Mouse (Mus musculus): ENCODE measurements around the gene 2200002J24Rik.

The 2200002J24Rik gene

GRCm38 (mm10) chr7:30698589-30698988 lies at the start of gene 2200002J24Rik:
Gene 2200002J24Rik (plus strand): TSS chr7:30698926.
- peak; percentile 22 for DNase-seq

- peak; percentile 99 for DNase-seq
Observed at GRCm38 (mm10) chr7:30649591-30650540, 48.9 kb upstream of the 2200002J24Rik start, which contains the start of gene Rbm42. Gene Rbm42 (minus strand): TSS chr7:30650317.

DNA sequence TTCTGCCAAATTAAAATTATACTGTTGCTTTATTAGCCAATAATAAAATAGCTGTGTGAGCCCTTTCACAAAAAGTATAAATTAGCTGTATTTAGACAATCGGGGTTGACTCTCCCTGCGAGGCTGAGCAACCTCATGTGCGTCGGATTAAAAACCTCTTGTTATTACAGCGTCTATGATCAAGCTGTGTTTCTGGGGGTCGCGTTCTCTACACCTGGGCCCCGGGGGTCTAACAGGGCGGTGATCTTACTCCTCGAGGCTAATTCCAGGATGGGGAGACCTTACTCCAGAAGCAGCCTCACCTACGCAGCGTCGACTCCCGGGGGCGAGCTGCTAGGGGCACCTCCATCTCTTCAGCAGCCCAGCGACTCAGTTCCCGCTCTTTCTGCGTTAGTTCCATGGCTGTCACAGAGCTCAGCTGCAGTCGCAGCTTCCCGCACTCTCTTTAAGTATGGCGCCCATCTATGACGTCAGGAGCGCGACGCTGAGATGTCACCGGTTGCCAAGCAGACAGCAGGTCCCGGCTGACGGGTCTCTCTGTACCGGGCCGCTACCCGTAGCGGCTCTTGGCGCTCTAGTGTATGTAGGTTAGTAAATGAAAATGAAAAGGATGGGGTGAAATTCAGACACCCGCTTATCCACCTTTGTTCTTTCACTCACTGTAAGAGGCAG lies 34.1 kb upstream of the 2200002J24Rik start, which contains the start of gene Haus5:
TSS of gene Haus5 (minus strand) at position 466 of the 672 bp plus-strand sequence.
- DNase-seq: peak; percentile 85

GRCm38 (mm10) chr7:30665321-30665720 lies 33.4 kb upstream of the 2200002J24Rik start:
- no peak for DNase-seq

DNA sequence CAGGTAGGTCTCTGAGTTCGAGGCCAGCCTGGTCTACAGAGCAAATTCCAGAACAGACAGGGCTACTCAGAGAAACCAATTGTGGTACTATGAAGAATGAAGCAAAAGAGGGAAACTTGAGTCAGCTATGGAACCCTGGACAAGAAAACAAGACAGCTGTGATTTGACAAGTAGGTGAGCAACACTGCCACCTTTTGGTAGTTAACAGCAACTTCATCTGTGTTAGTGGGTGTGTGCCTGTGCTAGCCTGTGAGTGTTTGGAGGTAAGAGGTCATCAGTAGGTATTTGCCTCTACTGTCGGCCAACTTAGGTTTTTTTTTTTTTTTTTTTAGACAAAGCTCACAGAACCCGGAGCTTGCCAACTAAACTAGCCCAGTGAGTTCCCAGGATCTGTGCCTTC lies 29.5 kb upstream of the 2200002J24Rik start:
- no peak for DNase-seq

- no peak for DNase-seq
Observed at GRCm38 (mm10) chr7:30671480-30671879, 27.2 kb upstream of the 2200002J24Rik start, which contains the start of gene Pmis2. Gene Pmis2 (minus strand): TSS chr7:30671605.

GRCm38 (mm10) chr7:30678263-30678975 lies 20.3 kb upstream of the 2200002J24Rik start:
- no peak for DNase-seq

DNA sequence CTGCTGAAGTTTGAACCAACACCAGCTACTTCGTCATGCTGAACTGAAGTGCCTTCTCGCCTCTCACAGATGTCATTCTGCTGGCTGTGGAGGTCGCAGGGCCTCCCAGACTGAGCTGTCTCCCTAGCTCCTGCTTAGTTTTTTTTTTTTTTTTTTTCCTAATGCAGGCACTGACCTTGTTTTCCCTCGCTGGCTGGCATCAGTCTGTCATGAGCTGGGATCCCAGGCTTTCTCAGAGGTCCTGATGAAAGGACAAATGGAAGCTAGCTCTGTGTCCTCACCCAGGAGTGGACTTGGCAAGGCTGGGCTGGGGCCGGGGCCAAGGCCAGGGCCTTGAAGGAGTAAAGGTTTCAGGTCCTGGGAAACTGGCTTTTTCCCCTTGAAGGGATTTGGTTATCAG lies 16.8 kb upstream of the 2200002J24Rik start:
- no peak for DNase-seq

DNA sequence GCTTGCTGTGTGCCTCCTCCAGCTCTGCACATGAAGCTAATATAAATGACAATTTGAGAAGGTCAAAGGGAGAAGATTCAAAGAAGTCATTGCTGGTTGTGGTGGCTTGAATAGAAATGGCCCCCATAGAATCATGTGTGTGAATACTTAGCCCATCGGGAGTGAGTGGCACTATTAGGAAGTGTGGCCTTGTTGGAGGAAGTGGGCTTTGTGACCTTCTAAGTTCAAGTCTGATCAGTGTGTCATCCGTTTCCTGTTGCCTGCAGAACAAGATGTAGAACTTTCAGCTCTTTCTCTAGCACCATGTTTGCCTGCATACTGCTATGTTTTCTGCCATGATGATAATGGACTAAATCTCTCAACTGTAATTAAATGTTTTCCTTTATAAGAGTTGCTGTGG lies 15.3 kb upstream of the 2200002J24Rik start:
- DNase-seq: no peak

GRCm38 (mm10) chr7:30688325-30688724 lies 10.4 kb upstream of the 2200002J24Rik start:
- DNase-seq: no peak

DNA sequence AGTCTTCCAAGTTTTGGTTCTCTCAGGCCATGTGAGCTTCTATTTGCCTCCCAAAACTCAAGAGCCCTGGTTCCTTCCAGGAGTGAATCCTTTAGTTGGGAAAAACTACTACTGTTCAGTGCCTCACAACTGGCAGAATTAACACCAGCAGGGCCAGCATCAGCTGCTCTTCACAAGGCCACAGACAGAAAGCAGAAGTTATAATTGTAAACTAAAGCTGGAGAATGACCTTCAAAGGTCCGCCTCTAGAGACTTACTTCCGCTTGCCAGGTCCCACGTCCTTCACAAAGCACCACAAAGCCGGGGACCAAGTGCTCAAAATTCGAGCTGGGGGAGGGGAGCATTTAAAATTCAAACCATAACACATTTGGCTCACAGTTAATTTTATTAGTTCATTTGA lies 625 bp upstream of the 2200002J24Rik start:
- DNase-seq: no peak

DNA sequence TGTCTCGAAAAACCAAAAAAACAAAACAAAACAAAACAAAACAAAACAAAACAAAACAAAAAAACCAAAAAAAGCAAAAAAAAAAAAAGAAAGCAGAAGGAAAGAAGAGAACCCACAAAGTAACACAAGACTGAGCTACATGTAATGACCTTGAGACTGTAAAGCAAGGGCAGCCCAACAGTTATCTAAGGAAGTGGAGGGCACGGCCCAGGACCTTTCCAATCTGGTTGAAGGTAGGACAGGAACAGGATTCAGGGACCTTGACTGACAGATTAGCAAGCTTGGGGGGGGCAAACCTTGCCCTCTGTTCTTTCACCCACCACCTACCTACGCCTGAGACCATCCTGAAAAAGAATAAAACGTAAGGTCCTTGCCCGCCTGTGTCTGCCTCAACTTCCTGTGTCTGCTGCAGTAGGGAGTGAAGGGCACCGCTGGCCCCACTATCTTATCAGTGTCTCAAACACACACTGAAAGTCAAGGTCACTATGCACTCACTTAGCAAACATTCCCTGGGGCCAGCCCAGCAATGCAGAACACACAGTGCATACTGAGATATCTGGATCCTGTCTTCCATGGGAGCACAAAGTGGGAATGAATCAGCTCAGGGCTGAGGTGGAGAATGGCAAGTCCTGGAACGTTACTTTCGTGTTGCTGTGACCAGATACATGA lies 7.6 kb downstream of the 2200002J24Rik start:
- no peak for DNase-seq

DNA sequence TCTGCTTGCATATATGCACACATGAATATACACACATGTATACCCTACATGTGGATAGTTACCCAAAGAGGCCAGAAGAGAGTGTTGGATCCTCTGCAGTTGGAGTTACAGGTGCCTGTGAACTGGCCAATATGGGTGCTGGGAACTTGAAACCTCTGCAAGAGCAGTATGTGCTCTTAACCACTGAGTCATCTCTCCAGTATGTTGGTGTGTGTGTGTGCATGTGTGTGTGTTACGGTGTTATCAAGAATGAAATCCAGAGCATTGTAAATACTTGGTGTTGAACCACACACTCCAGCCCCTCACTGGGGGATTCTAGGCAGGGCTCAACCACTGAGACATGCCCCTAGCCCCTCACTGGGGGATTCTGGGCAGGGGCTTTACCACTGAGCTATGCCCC lies 8.7 kb downstream of the 2200002J24Rik start:
- DNase-seq: no peak

DNA sequence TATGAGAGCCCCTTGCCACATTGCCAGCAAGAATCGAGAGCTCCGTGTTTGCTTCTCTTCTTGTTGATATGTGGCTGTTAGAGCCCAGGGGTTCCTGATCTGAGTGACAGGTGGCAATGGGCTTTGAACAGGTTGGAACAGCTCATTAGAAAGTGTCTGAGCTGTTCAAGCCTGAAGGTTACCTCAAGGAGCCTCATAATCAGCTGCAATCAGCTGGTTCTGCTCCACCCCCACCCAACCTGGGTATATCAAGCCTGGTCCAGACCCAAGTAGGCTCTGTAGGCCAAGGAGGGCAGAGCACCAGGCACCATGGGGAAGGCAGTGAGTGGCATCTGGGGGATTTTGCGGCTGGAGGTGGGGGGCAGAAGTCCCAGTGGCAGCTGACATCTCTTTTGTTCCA lies 13.2 kb downstream of the 2200002J24Rik start, which contains the start of gene Atp4a:
TSS of gene Atp4a (plus strand) at position 268 of the 400 bp plus-strand sequence.
- peak; percentile 45 for DNase-seq

DNA sequence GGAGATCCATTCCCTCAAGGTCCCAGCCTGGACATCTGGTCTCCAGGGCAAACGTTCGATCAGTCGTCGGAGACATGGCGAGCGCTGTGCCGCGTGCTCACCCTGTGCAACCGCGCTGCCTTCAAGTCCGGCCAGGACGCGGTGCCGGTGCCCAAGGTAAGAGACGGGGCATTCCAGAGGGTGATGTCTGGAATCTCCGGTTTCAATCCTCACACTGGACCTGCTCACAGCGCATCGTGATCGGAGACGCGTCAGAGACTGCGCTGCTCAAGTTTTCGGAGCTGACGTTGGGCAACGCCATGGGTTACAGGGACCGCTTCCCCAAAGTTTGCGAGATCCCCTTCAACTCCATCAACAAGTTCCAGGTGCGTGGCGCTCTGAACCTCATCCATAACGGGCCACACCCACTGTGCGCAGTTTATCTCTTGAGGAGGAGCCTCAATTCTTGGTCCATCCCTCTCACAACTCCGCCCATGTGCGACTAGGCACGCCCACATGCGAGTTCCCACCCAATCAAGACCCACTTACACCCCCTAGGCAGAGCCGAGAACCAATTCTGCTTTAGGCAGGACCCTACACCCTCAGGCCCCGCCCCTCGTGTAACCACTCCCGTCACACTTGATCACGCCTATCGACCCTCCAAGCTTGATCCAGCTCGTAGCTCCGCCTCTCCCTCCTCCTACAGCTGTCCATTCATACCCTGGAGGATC lies 18.4 kb downstream of the 2200002J24Rik start:
- DNase-seq: peak; percentile 46

DNA sequence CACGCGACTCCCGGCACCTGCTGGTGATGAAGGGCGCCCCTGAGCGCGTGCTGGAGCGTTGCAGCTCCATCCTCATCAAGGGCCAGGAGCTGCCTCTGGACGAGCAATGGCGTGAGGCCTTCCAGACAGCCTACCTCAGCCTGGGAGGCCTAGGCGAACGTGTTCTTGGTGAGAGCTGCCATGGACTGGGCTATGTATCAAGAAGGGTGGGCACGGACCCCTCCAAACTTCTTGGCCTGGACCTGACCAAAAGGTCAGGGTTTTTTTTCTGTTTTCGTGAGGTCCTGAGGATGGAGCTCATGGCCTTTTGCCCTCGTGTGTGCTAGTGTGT lies 19.0 kb downstream of the 2200002J24Rik start:
- DNase-seq: no peak

GRCm38 (mm10) chr7:30719669-30720068 lies 20.9 kb downstream of the 2200002J24Rik start:
- DNase-seq: no peak

DNA sequence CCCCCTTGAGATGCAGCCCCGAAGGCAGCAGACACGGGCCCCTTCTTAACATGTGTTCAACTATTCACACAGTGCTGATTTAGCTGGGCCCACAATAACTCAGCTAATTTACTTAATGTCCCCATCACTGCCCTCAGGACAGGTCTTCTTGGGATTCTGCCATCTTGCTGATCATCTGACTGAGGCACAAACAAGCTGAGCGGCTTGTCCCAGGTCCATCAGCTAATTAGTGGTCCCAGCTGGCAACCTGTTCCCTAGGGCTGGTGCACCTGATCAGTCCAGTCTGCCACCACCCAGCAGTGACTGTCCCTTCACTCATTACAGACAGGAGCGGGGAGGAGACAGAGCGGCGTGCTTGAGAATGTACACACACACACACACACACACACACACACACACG lies 22.6 kb downstream of the 2200002J24Rik start:
- no peak for DNase-seq

- DNase-seq: no peak
Observed at GRCm38 (mm10) chr7:30723274-30723953, 24.7 kb downstream of the 2200002J24Rik start.

- DNase-seq: no peak
Observed at GRCm38 (mm10) chr7:30728214-30728613, 29.5 kb downstream of the 2200002J24Rik start.

- no peak for DNase-seq
Observed at GRCm38 (mm10) chr7:30728739-30729395, 30.1 kb downstream of the 2200002J24Rik start.

Data from kidney, adult 11 months (tissue).